Mouse (Mus musculus): Measurements from ENCODE around the gene Shank2. TPM values are rescaled to one million over a fixed set of nuclear protein-coding genes. Genes with fewer than 3 reads are reported as not detected.
A peak's percentile ranks its signal among the peaks of the same experiment; 100 is the strongest.

Gene Shank2
- polyA plus RNA-seq, 1 experiment from 2014 or later = 6.8 TPM

GRCm38 (mm10) chr7:144402492-144402891 lies 400.8 kb downstream of the Shank2 start:
- Histone ChIP-seq H3K4me2 (no peak overlapping the region), H3K36me3 (peaks cover 18% of the 10 kb centered on the region), H3K9ac (no peak overlapping the region), H3K4me3 (no peak overlapping the region), H3K9me3 (no peaks in the 10 kb centered on the region), H3K4me1 (replicated peaks) (0 out of 2 replicates have a peak, but pooled peaks cover 5% of the 10 kb centered on the region), H3K27me3 (no peaks in the 10 kb centered on the region), H3K27ac (no peak overlapping the region)
- 78% methylated on average over 4 of the region's 4 CpGs for WGBS
- ATAC-seq (ENCODE audit: low FRiP score) = no peak

DNA sequence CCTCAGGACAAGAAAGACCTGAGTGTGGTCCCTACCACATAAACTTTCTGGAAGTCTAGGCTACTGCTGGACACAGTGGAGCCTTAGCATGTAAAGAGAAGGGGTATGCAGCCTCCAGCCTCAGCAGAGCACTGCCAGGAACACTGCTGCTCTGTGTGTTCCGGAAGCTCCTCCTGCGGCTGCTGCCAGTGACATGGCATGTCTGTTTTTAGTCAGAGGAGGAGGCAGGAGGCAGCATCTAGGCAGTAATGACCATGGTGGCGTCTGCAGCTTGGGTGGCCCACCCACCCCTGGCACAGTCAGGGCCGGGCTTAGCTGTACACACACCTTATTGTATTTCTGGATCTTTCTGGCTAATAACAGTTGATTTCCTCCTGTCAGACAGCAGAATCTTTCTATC lies 405.9 kb downstream of the Shank2 start:
- H3K27me3 ChIP-seq = no peaks in the 10 kb centered on the region
- no peak overlapping the region for H3K4me2 ChIP-seq
- H3K27ac ChIP-seq = no peak overlapping the region
- H3K9ac ChIP-seq = no peak overlapping the region
- ATAC-seq (ENCODE audit: low FRiP score) = no peak
- H3K4me3 ChIP-seq = no peak overlapping the region
- no peaks in the 10 kb centered on the region for H3K9me3 ChIP-seq
- H3K4me1 ChIP-seq (replicated peaks) = peaks cover 29% of the 10 kb centered on the region
- 72% methylated on average over 4 of the region's 4 CpGs for WGBS
- H3K36me3 ChIP-seq = peaks cover 55% of the 10 kb centered on the region

GRCm38 (mm10) chr7:144408464-144409000 lies 406.8 kb downstream of the Shank2 start:
- Histone ChIP-seq H3K9ac (no peak overlapping the region), H3K9me3 (no peaks in the 10 kb centered on the region), H3K27ac (no peak overlapping the region), H3K4me2 (no peak overlapping the region), H3K27me3 (no peaks in the 10 kb centered on the region), H3K36me3 (peaks cover 55% of the 10 kb centered on the region), H3K4me3 (no peak overlapping the region), H3K4me1 (replicated peaks) (peaks cover 36% of the 10 kb centered on the region)
- ATAC-seq (ENCODE audit: low FRiP score) = no peak
- WGBS = 69% methylated on average over 2 of the region's 2 CpGs

DNA sequence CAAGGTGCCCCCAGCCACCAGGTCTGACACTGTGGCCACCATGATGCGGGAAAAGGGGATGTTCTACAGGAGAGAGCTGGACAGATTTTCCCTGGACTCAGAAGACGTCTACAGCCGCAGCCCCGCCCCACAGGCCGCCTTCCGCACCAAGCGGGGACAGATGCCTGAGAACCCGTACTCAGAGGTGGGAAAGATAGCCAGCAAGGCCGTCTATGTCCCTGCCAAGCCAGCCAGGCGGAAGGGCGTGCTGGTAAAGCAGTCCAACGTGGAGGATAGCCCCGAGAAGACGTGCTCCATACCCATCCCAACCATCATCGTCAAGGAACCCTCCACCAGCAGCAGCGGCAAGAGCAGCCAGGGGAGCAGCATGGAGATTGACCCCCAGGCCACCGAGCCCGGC lies 408.0 kb downstream of the Shank2 start:
- H3K9ac ChIP-seq = no peak overlapping the region
- no peaks in the 10 kb centered on the region for H3K27me3 ChIP-seq
- no peaks in the 10 kb centered on the region for H3K9me3 ChIP-seq
- H3K27ac ChIP-seq = no peak overlapping the region
- WGBS = 82% methylated on average over 18 of the region's 18 CpGs
- no peak overlapping the region for H3K4me2 ChIP-seq
- no peak overlapping the region for H3K4me3 ChIP-seq
- peaks cover 36% of the 10 kb centered on the region for H3K4me1 ChIP-seq (replicated peaks)
- ATAC-seq (ENCODE audit: low FRiP score) = no peak
- peaks cover 57% of the 10 kb centered on the region for H3K36me3 ChIP-seq

- H3K4me2 ChIP-seq = no peak overlapping the region
- no peak overlapping the region for H3K4me3 ChIP-seq
- peak overlapping the region; percentile 85 for H3K27ac ChIP-seq
- 0 out of 2 replicates have a peak overlapping the region, but pooled peaks have one; percentile 35 for H3K9ac ChIP-seq
- H3K36me3 ChIP-seq = peaks cover 38% of the 10 kb centered on the region
- no peaks in the 10 kb centered on the region for H3K27me3 ChIP-seq
- H3K9me3 ChIP-seq = no peaks in the 10 kb centered on the region
- 47% methylated on average over 22 of the region's 22 CpGs for WGBS
- H3K4me1 ChIP-seq (replicated peaks) = peaks cover 41% of the 10 kb centered on the region
- ATAC-seq (ENCODE audit: low FRiP score) = peak; percentile 65
Observed at GRCm38 (mm10) chr7:144411967-144412906, 410.5 kb downstream of the Shank2 start.

DNA sequence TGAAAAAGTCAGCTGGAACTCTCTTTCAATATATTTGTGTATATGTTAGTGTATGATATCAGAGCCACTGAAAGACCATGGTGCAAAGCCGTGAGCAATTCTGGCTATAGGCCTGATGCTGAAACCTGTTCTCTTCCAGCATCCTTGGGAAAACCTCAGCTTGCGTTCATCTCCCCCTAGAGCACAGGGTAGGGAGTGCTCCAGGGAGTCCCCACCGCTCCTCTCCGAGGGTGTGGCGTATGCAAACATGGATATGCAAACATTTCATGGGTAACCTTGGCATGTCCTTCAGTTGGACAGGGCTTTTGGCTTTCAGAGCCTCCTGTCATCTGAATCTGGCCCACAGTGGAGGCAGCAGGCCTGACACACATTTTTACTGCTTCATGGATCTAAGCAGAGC lies 412.9 kb downstream of the Shank2 start:
- Histone ChIP-seq H3K36me3 (peaks cover 27% of the 10 kb centered on the region), H3K4me3 (no peak overlapping the region), H3K4me1 (replicated peaks) (peaks cover 44% of the 10 kb centered on the region), H3K9me3 (no peaks in the 10 kb centered on the region), H3K27ac (no peak overlapping the region), H3K4me2 (no peak overlapping the region), H3K9ac (no peak overlapping the region), H3K27me3 (no peaks in the 10 kb centered on the region)
- WGBS = 84% methylated on average over 5 of the region's 5 CpGs
- ATAC-seq (ENCODE audit: low FRiP score) = no peak

DNA sequence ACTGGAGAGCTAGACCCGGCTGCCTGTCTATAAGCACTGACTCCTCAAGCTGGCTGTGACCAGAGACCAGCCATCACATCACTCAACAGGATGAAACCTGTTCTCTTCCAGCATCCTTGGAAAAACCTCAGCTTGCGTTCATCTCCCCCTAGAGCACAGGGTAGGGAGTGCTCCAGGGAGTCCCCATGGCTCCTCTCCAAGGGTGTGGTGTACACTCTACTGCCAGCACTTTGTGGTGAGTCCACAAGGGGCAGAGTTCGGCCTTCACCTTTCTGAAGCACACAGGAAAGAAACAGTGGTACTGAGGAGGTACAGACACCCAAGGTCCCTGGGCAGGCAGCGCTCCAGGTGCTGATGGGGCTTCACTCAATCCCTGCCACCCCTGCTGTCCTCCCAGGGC lies 414.1 kb downstream of the Shank2 start:
- Histone ChIP-seq H3K27ac (no peak overlapping the region), H3K9ac (no peak overlapping the region), H3K4me1 (replicated peaks) (peaks cover 55% of the 10 kb centered on the region), H3K36me3 (peaks cover 15% of the 10 kb centered on the region), H3K4me3 (no peak overlapping the region), H3K4me2 (no peak overlapping the region), H3K9me3 (no peaks in the 10 kb centered on the region), H3K27me3 (no peaks in the 10 kb centered on the region)
- 76% methylated on average over 4 of the region's 4 CpGs for WGBS
- ATAC-seq (ENCODE audit: low FRiP score) = no peak

- peak overlapping the region; percentile 55 for H3K9ac ChIP-seq
- peak overlapping the region; percentile 25 for H3K4me2 ChIP-seq
- WGBS = 56% methylated on average over 2 of the region's 2 CpGs
- H3K4me3 ChIP-seq = no peak overlapping the region
- H3K27me3 ChIP-seq = no peaks in the 10 kb centered on the region
- no peak for ATAC-seq (ENCODE audit: low FRiP score)
- no peaks in the 10 kb centered on the region for H3K9me3 ChIP-seq
- H3K36me3 ChIP-seq = peaks cover 9% of the 10 kb centered on the region
- peak overlapping the region; percentile 89 for H3K27ac ChIP-seq
- H3K4me1 ChIP-seq (replicated peaks) = peaks cover 46% of the 10 kb centered on the region
Observed at GRCm38 (mm10) chr7:144417234-144417633, 415.5 kb downstream of the Shank2 start.

DNA sequence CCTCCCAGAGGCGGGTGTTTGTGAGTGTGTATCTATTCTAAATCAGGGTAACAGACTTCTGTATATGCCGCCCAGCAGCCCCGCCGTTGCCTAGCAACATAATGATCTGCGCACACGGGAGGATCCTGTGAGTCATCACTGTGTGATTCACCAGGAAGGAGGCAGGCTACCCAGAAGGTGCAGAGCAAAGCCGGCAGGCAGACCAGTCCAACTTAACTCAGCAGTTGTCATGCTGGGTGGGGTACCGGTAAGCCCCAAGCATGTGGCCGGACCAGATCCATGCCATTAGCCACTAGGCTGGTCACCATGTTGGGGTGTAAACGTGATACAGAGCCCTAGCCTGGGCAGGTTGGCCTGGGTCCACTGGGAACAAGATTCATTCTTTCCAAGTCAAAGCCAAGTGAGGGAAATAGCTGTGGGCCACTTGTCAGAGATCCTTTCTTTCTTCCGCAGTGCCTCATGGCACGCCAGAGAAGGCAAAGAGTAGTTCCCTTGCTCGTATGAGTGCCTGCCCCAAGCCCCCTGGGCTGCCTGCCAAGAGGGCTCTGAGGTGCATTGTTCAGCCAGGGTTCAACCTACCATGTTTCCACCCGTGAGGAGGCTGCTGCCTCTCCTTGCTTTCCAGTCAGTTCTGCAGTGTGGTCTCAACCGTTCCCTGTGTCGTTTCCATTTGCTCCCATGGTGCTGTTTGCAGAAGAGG lies 416.1 kb downstream of the Shank2 start:
- Histone ChIP-seq H3K4me3 (no peak overlapping the region), H3K4me1 (replicated peaks) (peaks cover 40% of the 10 kb centered on the region), H3K27ac (peak overlapping the region; percentile 89), H3K36me3 (peaks cover 10% of the 10 kb centered on the region), H3K9ac (peak overlapping the region; percentile 55), H3K27me3 (no peaks in the 10 kb centered on the region), H3K9me3 (no peaks in the 10 kb centered on the region), H3K4me2 (peak overlapping the region; percentile 25)
- peak; percentile 87 for ATAC-seq (ENCODE audit: low FRiP score)
- 25% methylated on average over 16 of the region's 16 CpGs for WGBS

DNA sequence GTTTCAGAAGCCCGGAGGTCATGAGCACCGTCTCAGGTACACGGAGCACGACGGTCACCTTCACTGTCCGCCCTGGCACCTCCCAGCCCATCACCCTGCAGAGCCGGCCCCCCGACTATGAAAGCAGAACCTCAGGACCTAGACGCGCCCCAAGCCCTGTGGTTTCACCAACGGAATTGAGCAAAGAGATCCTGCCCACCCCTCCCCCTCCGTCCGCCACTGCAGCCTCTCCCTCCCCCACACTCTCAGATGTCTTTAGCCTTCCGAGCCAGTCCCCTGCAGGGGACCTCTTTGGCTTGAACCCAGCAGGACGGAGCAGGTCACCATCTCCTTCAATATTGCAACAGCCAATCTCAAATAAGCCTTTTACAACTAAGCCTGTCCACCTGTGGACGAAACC lies 418.8 kb downstream of the Shank2 start:
- 22% methylated on average over 16 of the region's 16 CpGs for WGBS

GRCm38 (mm10) chr7:144421478-144421877 lies 419.8 kb downstream of the Shank2 start:
- no peaks in the 10 kb centered on the region for H3K27me3 ChIP-seq
- peaks cover 44% of the 10 kb centered on the region for H3K4me1 ChIP-seq (replicated peaks)
- H3K9ac ChIP-seq = no peak overlapping the region
- no peaks in the 10 kb centered on the region for H3K9me3 ChIP-seq
- no peak overlapping the region for H3K4me3 ChIP-seq
- H3K36me3 ChIP-seq = peaks cover 7% of the 10 kb centered on the region
- ATAC-seq (ENCODE audit: low FRiP score) = no peak
- 68% methylated on average over 6 of the region's 6 CpGs for WGBS
- H3K27ac ChIP-seq = no peak overlapping the region
- H3K4me2 ChIP-seq = no peak overlapping the region

More for the DNA sequence above, 418.8 kb downstream of the Shank2 start:
- Histone ChIP-seq H3K27me3 (no peaks in the 10 kb centered on the region), H3K36me3 (peaks cover 7% of the 10 kb centered on the region), H3K4me2 (no peak overlapping the region), H3K4me3 (no peak overlapping the region), H3K9me3 (no peaks in the 10 kb centered on the region), H3K9ac (peak overlapping the region; percentile 9; the same call in 1 of the 2 replicates), H3K4me1 (replicated peaks) (peaks cover 44% of the 10 kb centered on the region), H3K27ac (no peak overlapping the region)
- no peak for ATAC-seq (ENCODE audit: low FRiP score)

DNA sequence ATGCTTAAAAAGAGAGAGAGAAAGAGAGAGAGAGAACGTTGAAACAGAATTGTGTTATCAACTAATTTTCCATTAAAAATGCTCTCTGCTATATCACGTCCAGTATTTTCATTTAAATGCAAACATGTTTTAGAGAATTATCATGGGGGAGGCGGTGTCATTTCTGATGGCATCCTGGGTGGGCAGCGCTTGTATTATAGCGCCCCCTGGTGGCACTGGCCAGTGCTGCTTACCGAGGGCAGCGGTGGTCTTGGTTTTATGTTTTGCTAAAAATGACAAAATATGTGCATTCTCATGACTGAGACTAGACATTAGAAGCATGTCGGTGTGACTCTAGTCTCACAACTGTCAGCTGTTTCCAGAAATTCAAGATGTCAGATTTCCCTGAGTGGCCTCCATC lies 424.2 kb downstream of the Shank2 start:
- no peak overlapping the region for H3K4me3 ChIP-seq
- H3K27me3 ChIP-seq = no peaks in the 10 kb centered on the region
- WGBS = 7% methylated on average over 8 of the region's 8 CpGs
- no peak; the same call in 1 of the 2 replicates for ATAC-seq (ENCODE audit: low FRiP score)
- H3K9ac ChIP-seq = no peak overlapping the region
- H3K4me1 ChIP-seq (replicated peaks) = peaks cover 10% of the 10 kb centered on the region; the same call in 1 of the 2 replicates
- H3K27ac ChIP-seq = peak overlapping the region; percentile 44; the same call in 1 of the 2 replicates
- H3K36me3 ChIP-seq = peaks cover 11% of the 10 kb centered on the region
- no peak overlapping the region for H3K4me2 ChIP-seq
- no peaks in the 10 kb centered on the region for H3K9me3 ChIP-seq
